Mouse (Mus musculus): ENCODE results near the gene Anp32b.

DNA sequence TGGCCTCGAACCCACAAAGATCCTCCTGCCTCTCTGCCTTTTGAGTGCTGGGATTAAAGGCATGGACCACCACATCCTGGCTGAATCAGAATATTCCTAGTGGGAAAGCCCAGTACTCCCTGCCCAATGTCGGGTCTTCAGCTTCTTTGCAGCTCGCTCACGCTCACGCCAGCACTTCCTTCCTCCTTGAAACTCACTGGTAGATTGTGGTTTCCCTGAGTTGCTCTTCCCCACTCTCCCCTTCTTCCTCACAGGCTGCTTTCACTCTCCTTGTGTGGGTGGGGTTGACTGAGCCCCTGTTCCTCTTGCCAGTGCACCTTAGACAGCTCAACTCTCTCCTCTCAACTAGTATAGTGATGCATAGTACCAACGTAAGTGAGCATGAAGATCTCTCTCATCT lies 39.2 kb upstream of the Anp32b start:
- TF ChIP-seq CTCF (IDR thresholded peaks at IDR 0.05) (no peak), POLR2A (IDR thresholded peaks at IDR 0.05; ENCODE audit: insufficient read depth, low read depth, low read length) (no peak)
